Mouse (Mus musculus): Measurements from ENCODE around the gene Ppp1r14a.

DNA sequence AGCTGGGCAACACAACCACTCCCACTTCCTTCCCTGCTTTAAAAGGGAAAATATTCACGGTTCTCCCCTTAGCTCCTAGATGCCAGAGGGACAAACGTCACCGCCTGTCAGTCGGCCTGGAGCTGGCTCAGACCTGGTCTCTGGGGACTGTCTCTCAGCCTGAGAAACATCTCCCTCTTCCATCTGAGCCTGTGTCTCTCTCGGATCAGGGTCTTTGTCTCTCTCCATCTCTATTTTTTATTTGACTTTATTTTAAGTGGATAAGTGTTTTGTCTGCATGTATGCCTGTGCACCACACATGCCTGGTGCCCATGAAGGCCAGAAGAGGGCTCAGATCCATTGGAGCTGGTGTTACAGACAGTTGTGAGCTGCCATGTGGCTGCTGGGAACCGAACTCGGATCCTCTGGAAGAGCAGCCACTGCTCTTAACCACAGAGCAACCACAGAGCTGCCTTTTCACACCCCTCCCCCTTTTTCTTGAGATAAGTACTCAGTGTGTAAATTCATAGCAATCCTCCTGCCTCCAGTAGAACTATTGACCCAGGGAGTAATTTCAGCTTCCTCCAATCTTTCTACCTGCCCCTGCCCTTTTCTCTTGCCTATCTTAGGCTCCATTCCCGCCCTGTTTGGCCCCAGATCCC is 3.5 kb downstream of the Ppp1r14a start:
- TF ChIP-seq POLR2A (IDR thresholded peaks at IDR 0.05; ENCODE audit: borderline replicate concordance, extremely low read depth, insufficient read depth, insufficient read length, poor library complexity, severe bottlenecking) (no peak), CTCF (IDR thresholded peaks at IDR 0.05; ENCODE audit: borderline replicate concordance, extremely low read depth, insufficient read depth, insufficient read length) (no peak)
